In genomic region chr2:25291184-25292053, GRCm38 (mm10) we compare ENCODE assay signal across 8 mouse cellular contexts. TPM values are rescaled to one million over a fixed set of nuclear protein-coding genes. Genes with fewer than 3 reads are reported as not detected.
DNase-seq lines count a peak whose midpoint lies in the region; ATAC-seq and TF ChIP-seq lines count a peak whose summit lies in the region.

No protein-coding gene starts in this region.

- peak overlapping the region; percentile 56; the same call in 1 of the 2 replicates for H3K4me2 ChIP-seq in lung, embryonic 14.5 days
- H3K4me2 ChIP-seq in heart, embryonic 14.5 days (ENCODE audit: low read length): peak overlapping the region; percentile 60
- no peak overlapping the region; the same call in 1 of the 2 replicates for H3K4me2 ChIP-seq in liver, embryonic 13.5 days
- H3K4me2 ChIP-seq in stomach, embryonic 16.5 days (ENCODE audit: low read depth, low read length): peak overlapping the region; percentile 61

- WGBS in lung, embryonic 14.5 days: 7% methylated on average over 31 of the region's 32 CpGs
- 7% methylated on average over 30 of the region's 32 CpGs for WGBS in heart, embryonic 14.5 days
- 8% methylated on average over 32 of the region's 32 CpGs for WGBS in liver, embryonic 13.5 days (ENCODE audit: insufficient replicate concordance)
- WGBS in stomach, embryonic 16.5 days: 8% methylated on average over 32 of the region's 32 CpGs

- no peaks in the 10 kb centered on the region for H3K9me3 ChIP-seq in lung, embryonic 14.5 days (ENCODE audit: low read depth, low read length)
- no peaks in the 10 kb centered on the region for H3K9me3 ChIP-seq in heart, embryonic 14.5 days (ENCODE audit: control insufficient read depth, low read length)
- no peaks in the 10 kb centered on the region for H3K9me3 ChIP-seq in liver, embryonic 13.5 days (replicated peaks)
- H3K9me3 ChIP-seq in stomach, embryonic 16.5 days (replicated peaks; ENCODE audit: control insufficient read depth, low read length): no peaks in the 10 kb centered on the region

- intact Hi-C loops in left cerebral cortex, postnatal 10 days (cut with DNase I): no loop called here

- peak overlapping the region; percentile 6; the same call in 1 of the 2 replicates for H3K9ac ChIP-seq in lung, embryonic 14.5 days
- peak overlapping the region; percentile 25; the same call in 1 of the 2 replicates for H3K9ac ChIP-seq in heart, embryonic 14.5 days (ENCODE audit: low read length)
- no peak overlapping the region for H3K9ac ChIP-seq in liver, embryonic 13.5 days
- peak overlapping the region; percentile 68 for H3K9ac ChIP-seq in stomach, embryonic 16.5 days (ENCODE audit: low read length)

- H3K4me1 ChIP-seq in lung, embryonic 14.5 days (ENCODE audit: insufficient read depth): 0 out of 2 replicates have a peak, but pooled peaks cover 2% of the 10 kb centered on the region
- peaks cover 0 to 16% of the 10 kb centered on the region in 2 experiments; a peak in 3 of 4 replicates for H3K4me1 ChIP-seq in heart, embryonic 14.5 days (ENCODE audit: control insufficient read depth in 2 of 2, insufficient read depth in 2 of 2, low read length in 2 of 2)
- peaks cover 28% of the 10 kb centered on the region for H3K4me1 ChIP-seq in liver, embryonic 13.5 days (replicated peaks)
- H3K4me1 ChIP-seq in stomach, embryonic 16.5 days (ENCODE audit: control insufficient read depth, insufficient read depth, low read length): peaks cover 44% of the 10 kb centered on the region

- no peak overlapping the region for H3K27ac ChIP-seq in lung, embryonic 14.5 days (ENCODE audit: low read depth)
- no peak overlapping the region for H3K27ac ChIP-seq in heart, embryonic 14.5 days (replicated peaks in 1 of 2; ENCODE audit: control insufficient read depth in 1 of 2, insufficient read depth in 1 of 2, low read depth in 2 of 2, low read length in 2 of 2)
- H3K27ac ChIP-seq in liver, embryonic 13.5 days: no peak overlapping the region
- H3K27ac ChIP-seq in stomach, embryonic 16.5 days (ENCODE audit: low read length): no peak overlapping the region; the same call in 1 of the 2 replicates

- no peak for TF ChIP-seq CTCF in lung, embryonic 14.5 days (IDR thresholded peaks at IDR 0.05; ENCODE audit: low read depth)

- H3K36me3 ChIP-seq in lung, embryonic 14.5 days (ENCODE audit: insufficient read depth): no peaks in the 10 kb centered on the region
- 0 out of 2 replicates have a peak, but pooled peaks cover 2% of the 10 kb centered on the region for H3K36me3 ChIP-seq in heart, embryonic 14.5 days (ENCODE audit: control insufficient read depth, insufficient read depth, low read length)
- no peaks in the 10 kb centered on the region for H3K36me3 ChIP-seq in liver, embryonic 13.5 days
- H3K36me3 ChIP-seq in stomach, embryonic 16.5 days (ENCODE audit: control insufficient read depth, insufficient read depth, low read length): no peaks in the 10 kb centered on the region

- peaks cover 58% of the 10 kb centered on the region for H3K27me3 ChIP-seq in lung, embryonic 14.5 days (ENCODE audit: insufficient read depth, low read length)
- peaks cover 84% of the 10 kb centered on the region for H3K27me3 ChIP-seq in heart, embryonic 14.5 days (ENCODE audit: control insufficient read depth, insufficient read depth, low read length)
- H3K27me3 ChIP-seq in liver, embryonic 13.5 days: peaks cover 90% of the 10 kb centered on the region
- peaks cover 45% of the 10 kb centered on the region for H3K27me3 ChIP-seq in stomach, embryonic 16.5 days (ENCODE audit: control insufficient read depth, insufficient read depth, low read length)

- no peak; the same call in 1 of the 2 replicates for ATAC-seq in lung, embryonic 14.5 days (ENCODE audit: insufficient read depth)
- no peak for ATAC-seq in heart, embryonic 14.5 days (ENCODE audit: insufficient number of reproducible peaks, insufficient read depth, low FRiP score, low read depth)
- ATAC-seq in liver, embryonic 13.5 days (ENCODE audit: low read depth): no peak
- ATAC-seq in stomach, embryonic 16.5 days (ENCODE audit: insufficient read depth, low FRiP score): no peak

- DNase-seq in lung, embryonic 14.5 days: no peak
- no peak for DNase-seq in lung, postnatal 25 days (ENCODE audit: low spot score)
- DNase-seq in liver, embryonic 13.5 days: no peak
- DNase-seq in left cerebral cortex, postnatal 10 days (ENCODE audit: extremely low spot score in 1 of 2, low spot score in 2 of 2): no peak
- DNase-seq in spleen, postnatal 36 days (ENCODE audit: low spot score in 2 of 2): no peak
- DNase-seq in layer of hippocampus, adult 11-12 months (ENCODE audit: low spot score): no peak

- peak overlapping the region; percentile 32 for H3K4me3 ChIP-seq in lung, embryonic 14.5 days (ENCODE audit: low read depth, low read length)
- H3K4me3 ChIP-seq in heart, embryonic 14.5 days (ENCODE audit: control insufficient read depth in 1 of 2, insufficient read depth in 1 of 2, low read depth in 1 of 2, low read length in 2 of 2): peak overlapping the region in 1 of 2 experiments; percentile 33; a peak in 2 of 4 replicates
- 0 out of 2 replicates have a peak overlapping the region, but pooled peaks have one; percentile 43 for H3K4me3 ChIP-seq in liver, embryonic 13.5 days (replicated peaks)
- peak overlapping the region; percentile 45 for H3K4me3 ChIP-seq in stomach, embryonic 16.5 days (replicated peaks; ENCODE audit: low read length)

RNA-seq across cellular contexts. Expression of gene Lrrc26, which starts 1.7 kb away (rescaled TPM):
- 0.46 and 0.89 TPM in 2 replicates for polyA plus RNA-seq in lung, embryonic 14.5 days (2014; fragmentation: Nextera tagmentation; extraction: Ambion mirVana)
- polyA plus RNA-seq in heart, embryonic 14.5 days (2014; fragmentation: Nextera tagmentation; extraction: Ambion mirVana): not detected in 2 replicates
- polyA plus RNA-seq in liver, embryonic 13.5 days (2015; fragmentation: Nextera tagmentation; extraction: Ambion mirVana): not detected in 2 replicates
- polyA plus RNA-seq in stomach, embryonic 16.5 days (2015; fragmentation: Nextera tagmentation; extraction: Ambion mirVana): 14.3 and 20.3 TPM in 2 replicates
- total RNA-seq in left cerebral cortex, postnatal 10 days (2021): not detected

RNA-seq across cellular contexts. Expression of gene Tmem210, which starts 3.5 kb away (rescaled TPM):
- polyA plus RNA-seq in lung, embryonic 14.5 days (2014; fragmentation: Nextera tagmentation; extraction: Ambion mirVana): not detected in 2 replicates
- not detected in 2 replicates for polyA plus RNA-seq in heart, embryonic 14.5 days (2014; fragmentation: Nextera tagmentation; extraction: Ambion mirVana)
- polyA plus RNA-seq in liver, embryonic 13.5 days (2015; fragmentation: Nextera tagmentation; extraction: Ambion mirVana): not detected in 2 replicates
- polyA plus RNA-seq in stomach, embryonic 16.5 days (2015; fragmentation: Nextera tagmentation; extraction: Ambion mirVana): not detected in 2 replicates
- total RNA-seq in left cerebral cortex, postnatal 10 days (2021): not detected

RNA-seq across cellular contexts. Expression of gene Anapc2, which starts 19.1 kb away (rescaled TPM):
- polyA plus RNA-seq in lung, embryonic 14.5 days (2014; fragmentation: Nextera tagmentation; extraction: Ambion mirVana): 109 and 119 TPM in 2 replicates
- polyA plus RNA-seq in heart, embryonic 14.5 days (2014; fragmentation: Nextera tagmentation; extraction: Ambion mirVana): 70.2 and 71.3 TPM in 2 replicates
- 50.5 and 51.0 TPM in 2 replicates for polyA plus RNA-seq in liver, embryonic 13.5 days (2015; fragmentation: Nextera tagmentation; extraction: Ambion mirVana)
- 123 and 134 TPM in 2 replicates for polyA plus RNA-seq in stomach, embryonic 16.5 days (2015; fragmentation: Nextera tagmentation; extraction: Ambion mirVana)
- total RNA-seq in left cerebral cortex, postnatal 10 days (2021): 10 to 100 TPM; 79.7 to 85.1 TPM

RNA-seq across cellular contexts. Expression of gene Ssna1, which starts 19.2 kb away (rescaled TPM):
- polyA plus RNA-seq in lung, embryonic 14.5 days (2014; fragmentation: Nextera tagmentation; extraction: Ambion mirVana): 217 and 229 TPM in 2 replicates
- polyA plus RNA-seq in heart, embryonic 14.5 days (2014; fragmentation: Nextera tagmentation; extraction: Ambion mirVana): 150 and 163 TPM in 2 replicates
- 158 and 162 TPM in 2 replicates for polyA plus RNA-seq in liver, embryonic 13.5 days (2015; fragmentation: Nextera tagmentation; extraction: Ambion mirVana)
- polyA plus RNA-seq in stomach, embryonic 16.5 days (2015; fragmentation: Nextera tagmentation; extraction: Ambion mirVana): 199 TPM in 2 replicates
- total RNA-seq in left cerebral cortex, postnatal 10 days (2021): 10 to 100 TPM; 72.1 to 81.0 TPM

RNA-seq across cellular contexts. Expression of gene Grin1, which starts 27.6 kb away (rescaled TPM):
- polyA plus RNA-seq in lung, embryonic 14.5 days (2014; fragmentation: Nextera tagmentation; extraction: Ambion mirVana): 0.78 and 0.84 TPM in 2 replicates
- 0.05 TPM in 1 of 2 replicates, not detected in the other for polyA plus RNA-seq in heart, embryonic 14.5 days (2014; fragmentation: Nextera tagmentation; extraction: Ambion mirVana)
- 0.12 and 0.41 TPM in 2 replicates for polyA plus RNA-seq in liver, embryonic 13.5 days (2015; fragmentation: Nextera tagmentation; extraction: Ambion mirVana)
- polyA plus RNA-seq in stomach, embryonic 16.5 days (2015; fragmentation: Nextera tagmentation; extraction: Ambion mirVana): 2.0 and 2.3 TPM in 2 replicates
- 100 to 1,000 TPM; 386 to 400 TPM for total RNA-seq in left cerebral cortex, postnatal 10 days (2021)
